Mouse (Mus musculus): ENCODE measurements around the gene Tepsin. TPM values are rescaled to one million over a fixed set of nuclear protein-coding genes. Genes with fewer than 3 reads are reported as not detected.
A peak's percentile ranks its signal among the peaks of the same experiment; 100 is the strongest.

Gene Tepsin
- total and polyA plus RNA-seq, 2 experiments from 2014 or later, result 14.8 to 25.8 TPM

- Histone ChIP-seq H3K9ac (no peak overlapping the region), H3K36me3 (ENCODE audit: insufficient read depth) (peaks cover 15% of the 10 kb centered on the region), H3K27me3 (ENCODE audit: insufficient read depth, low read length) (no peaks in the 10 kb centered on the region), H3K4me2 (ENCODE audit: low read depth) (no peak overlapping the region), H3K4me3 (ENCODE audit: low read depth, low read length) (no peak overlapping the region), H3K9me3 (ENCODE audit: low read length) (no peaks in the 10 kb centered on the region), H3K27ac (ENCODE audit: low read depth, low read length) (no peak overlapping the region), H3K4me1 (ENCODE audit: insufficient read depth) (no peaks in the 10 kb centered on the region)
- TF ChIP-seq CTCF (IDR thresholded peaks at IDR 0.05; ENCODE audit: low read depth), result peak; percentile 77
- DNase-seq (peak; percentile 71), ATAC-seq (peak; percentile 43; the same call in 1 of the 2 replicates)
- WGBS, result 80% methylated on average over 17 of the region's 17 CpGs
Measured at GRCm38 (mm10) chr11:120120642-120121420, 22.3 kb upstream of the Tepsin start.

- no peak overlapping the region for H3K27ac ChIP-seq (ENCODE audit: low read depth, low read length)
- DNase-seq (no peak), ATAC-seq (no peak)
- no peak overlapping the region for H3K4me3 ChIP-seq (ENCODE audit: low read depth, low read length)
- TF ChIP-seq CTCF (IDR thresholded peaks at IDR 0.05; ENCODE audit: low read depth), result no peak
- no peak overlapping the region; the same call in 1 of the 2 replicates for H3K9ac ChIP-seq
- no peaks in the 10 kb centered on the region for H3K9me3 ChIP-seq (ENCODE audit: low read length)
- no peaks in the 10 kb centered on the region for H3K27me3 ChIP-seq (ENCODE audit: insufficient read depth, low read length)
- no peaks in the 10 kb centered on the region for H3K4me1 ChIP-seq (ENCODE audit: insufficient read depth)
- WGBS, result 55% methylated on average over 10 of the region's 10 CpGs
- no peak overlapping the region for H3K4me2 ChIP-seq (ENCODE audit: low read depth)
- H3K36me3 ChIP-seq (ENCODE audit: insufficient read depth), result peaks cover 12% of the 10 kb centered on the region
Measured at GRCm38 (mm10) chr11:120119936-120120541, 21.5 kb upstream of the Tepsin start.

GRCm38 (mm10) chr11:120119108-120119507 lies 20.6 kb upstream of the Tepsin start:
- Histone ChIP-seq H3K4me3 (ENCODE audit: low read depth, low read length) (no peak overlapping the region), H3K9ac (no peak overlapping the region), H3K36me3 (ENCODE audit: insufficient read depth) (peaks cover 12% of the 10 kb centered on the region), H3K27me3 (ENCODE audit: insufficient read depth, low read length) (no peaks in the 10 kb centered on the region), H3K9me3 (ENCODE audit: low read length) (no peaks in the 10 kb centered on the region), H3K4me1 (ENCODE audit: insufficient read depth) (no peaks in the 10 kb centered on the region), H3K4me2 (ENCODE audit: low read depth) (no peak overlapping the region), H3K27ac (ENCODE audit: low read depth, low read length) (no peak overlapping the region)
- no peak for TF ChIP-seq CTCF (IDR thresholded peaks at IDR 0.05; ENCODE audit: low read depth)
- DNase-seq, result no peak
- no peak for ATAC-seq
- WGBS, result 97% methylated on average over 7 of the region's 7 CpGs

- Histone ChIP-seq H3K9ac (no peak overlapping the region), H3K4me1 (ENCODE audit: insufficient read depth) (no peaks in the 10 kb centered on the region), H3K4me3 (ENCODE audit: low read depth, low read length) (no peak overlapping the region), H3K27ac (ENCODE audit: low read depth, low read length) (no peak overlapping the region), H3K4me2 (ENCODE audit: low read depth) (no peak overlapping the region), H3K27me3 (ENCODE audit: insufficient read depth, low read length) (no peaks in the 10 kb centered on the region), H3K9me3 (ENCODE audit: low read length) (no peaks in the 10 kb centered on the region), H3K36me3 (ENCODE audit: insufficient read depth) (peaks cover 12% of the 10 kb centered on the region)
- DNase-seq (no peak), ATAC-seq (no peak)
- TF ChIP-seq CTCF (IDR thresholded peaks at IDR 0.05; ENCODE audit: low read depth), result no peak
- 92% methylated on average over 2 of the region's 2 CpGs for WGBS
Measured at GRCm38 (mm10) chr11:120117626-120118025, 19.1 kb upstream of the Tepsin start.

- no peak for TF ChIP-seq CTCF (IDR thresholded peaks at IDR 0.05; ENCODE audit: low read depth)
- DNase-seq (no peak), ATAC-seq (no peak)
- Histone ChIP-seq H3K4me1 (ENCODE audit: insufficient read depth) (no peaks in the 10 kb centered on the region), H3K4me2 (ENCODE audit: low read depth) (no peak overlapping the region), H3K9ac (no peak overlapping the region), H3K4me3 (ENCODE audit: low read depth, low read length) (no peak overlapping the region), H3K36me3 (ENCODE audit: insufficient read depth) (peaks cover 19% of the 10 kb centered on the region), H3K9me3 (ENCODE audit: low read length) (no peaks in the 10 kb centered on the region), H3K27me3 (ENCODE audit: insufficient read depth, low read length) (no peaks in the 10 kb centered on the region), H3K27ac (ENCODE audit: low read depth, low read length) (no peak overlapping the region)
- WGBS, result 97% methylated on average over 21 of the region's 21 CpGs
Measured at GRCm38 (mm10) chr11:120114488-120115215, 16.1 kb upstream of the Tepsin start.

- Histone ChIP-seq H3K4me2 (ENCODE audit: low read depth) (no peak overlapping the region), H3K9me3 (ENCODE audit: low read length) (no peaks in the 10 kb centered on the region), H3K9ac (no peak overlapping the region), H3K27ac (ENCODE audit: low read depth, low read length) (no peak overlapping the region), H3K4me3 (ENCODE audit: low read depth, low read length) (no peak overlapping the region), H3K36me3 (ENCODE audit: insufficient read depth) (peaks cover 38% of the 10 kb centered on the region), H3K4me1 (ENCODE audit: insufficient read depth) (no peaks in the 10 kb centered on the region), H3K27me3 (ENCODE audit: insufficient read depth, low read length) (no peaks in the 10 kb centered on the region)
- DNase-seq (no peak), ATAC-seq (no peak)
- WGBS, result 92% methylated on average over 4 of the region's 4 CpGs
- no peak for TF ChIP-seq CTCF (IDR thresholded peaks at IDR 0.05; ENCODE audit: low read depth)
Measured at GRCm38 (mm10) chr11:120112136-120112535, 13.6 kb upstream of the Tepsin start.

GRCm38 (mm10) chr11:120111033-120111432 lies 12.5 kb upstream of the Tepsin start:
- Histone ChIP-seq H3K9me3 (ENCODE audit: low read length) (no peaks in the 10 kb centered on the region), H3K27me3 (ENCODE audit: insufficient read depth, low read length) (no peaks in the 10 kb centered on the region), H3K36me3 (ENCODE audit: insufficient read depth) (peaks cover 36% of the 10 kb centered on the region), H3K4me1 (ENCODE audit: insufficient read depth) (no peaks in the 10 kb centered on the region), H3K4me3 (ENCODE audit: low read depth, low read length) (no peak overlapping the region), H3K27ac (ENCODE audit: low read depth, low read length) (no peak overlapping the region), H3K4me2 (ENCODE audit: low read depth) (no peak overlapping the region), H3K9ac (no peak overlapping the region)
- peak; percentile 97 for TF ChIP-seq CTCF (IDR thresholded peaks at IDR 0.05; ENCODE audit: low read depth)
- WGBS, result 5% methylated on average over 2 of the region's 2 CpGs
- ATAC-seq (peak; percentile 54; the same call in 1 of the 2 replicates), DNase-seq (peak; percentile 89)
